Mouse (Mus musculus) lung, postnatal 10 days (tissue): ENCODE measurements at regions not wholly inside any gene's neighbourhood (a gene's known extent, or its start where the extent isn't known, plus 50 kb on each side); places are given as distances from the start of the nearest gene placed in this dataset.

Experiments used
- DNase-seq: peaks from one replicate; pipeline ENCODE4 v3.0.0; 2021

GRCm38 (mm10) chr5:75346836-75347773, 195.0 kb downstream of the Pdgfra start:
- no peak for DNase-seq

DNA sequence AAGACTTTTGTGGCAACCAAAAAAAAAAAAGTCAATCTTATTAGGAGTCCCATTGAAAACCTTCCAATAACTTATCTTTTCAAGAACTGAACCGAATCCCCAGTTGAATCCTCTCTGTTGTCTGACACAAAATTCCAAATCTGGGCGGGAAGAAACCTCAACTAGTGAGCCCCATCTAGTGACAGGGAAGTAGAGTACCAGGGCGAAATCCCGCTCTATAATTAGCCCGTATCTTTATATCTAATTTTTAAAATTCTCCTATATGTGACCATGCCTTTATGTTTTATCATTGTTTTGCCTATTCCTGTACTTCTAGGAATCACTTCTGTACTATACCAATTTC, 195.7 kb downstream of the Pdgfra start:
- DNase-seq: no peak

DNA sequence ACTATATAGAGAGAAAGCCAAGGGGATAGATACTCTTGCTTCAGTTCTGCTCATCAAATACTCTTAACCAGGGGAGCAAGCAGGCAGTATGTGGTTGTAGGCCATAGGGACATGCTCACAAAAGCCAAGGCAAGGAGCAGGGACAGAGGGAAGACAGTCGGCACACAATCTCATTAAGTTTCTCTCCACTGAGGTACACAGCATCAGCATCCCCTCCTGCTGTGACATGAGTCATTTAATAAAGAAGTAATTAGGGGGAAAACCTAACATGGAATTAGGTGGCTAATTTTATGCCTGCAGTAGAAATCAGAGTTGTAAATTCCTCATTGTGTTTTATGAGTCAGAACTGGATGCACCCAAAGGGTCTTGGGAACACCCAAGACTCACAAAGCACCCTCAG, 203.2 kb downstream of the Pdgfra start:
- DNase-seq: no peak

DNA sequence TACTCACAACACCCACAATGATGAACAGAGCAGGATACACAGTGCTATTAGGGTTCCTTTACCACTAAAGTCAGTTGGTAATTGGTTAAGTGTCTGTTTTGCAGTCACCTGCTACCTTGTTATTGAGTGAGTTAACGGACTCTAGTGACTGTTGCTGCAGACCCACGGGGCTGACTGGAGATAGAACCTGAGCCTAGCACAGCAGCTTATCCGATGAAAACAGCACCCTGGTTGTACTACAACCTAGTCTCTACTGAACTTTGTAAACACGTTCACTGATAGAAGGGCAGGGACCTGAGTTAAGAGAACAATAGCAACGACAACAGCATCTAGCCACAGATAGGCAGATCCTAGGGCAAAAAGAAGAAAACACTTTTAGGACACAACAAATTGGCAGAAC, 206.8 kb downstream of the Pdgfra start:
- no peak for DNase-seq

- DNase-seq: no peak
Observed at GRCm38 (mm10) chr5:75363832-75364231, 210.9 kb upstream of the Kit start.

- no peak for DNase-seq
Observed at GRCm38 (mm10) chr5:75367282-75367681, 207.4 kb upstream of the Kit start.

DNA sequence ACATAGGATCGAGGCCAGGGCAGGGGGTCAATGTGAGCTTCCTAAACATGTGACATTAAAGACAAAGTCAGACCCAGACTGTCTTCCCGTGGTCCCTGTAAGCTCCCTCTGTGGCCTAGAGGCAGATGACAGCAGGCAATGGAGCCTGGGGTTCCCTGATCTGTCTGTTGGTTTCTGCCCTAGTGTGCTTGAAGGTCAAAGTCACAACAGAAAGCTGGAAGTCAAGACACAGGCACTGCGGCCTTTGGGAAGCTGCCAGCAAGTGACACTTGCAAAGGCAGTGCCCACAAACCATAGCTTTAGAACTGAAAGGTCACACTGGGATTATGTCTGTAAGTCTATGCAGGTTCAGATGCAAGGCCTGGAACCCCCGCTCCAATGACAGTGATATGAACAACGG, 206.0 kb upstream of the Kit start:
- no peak for DNase-seq

DNA sequence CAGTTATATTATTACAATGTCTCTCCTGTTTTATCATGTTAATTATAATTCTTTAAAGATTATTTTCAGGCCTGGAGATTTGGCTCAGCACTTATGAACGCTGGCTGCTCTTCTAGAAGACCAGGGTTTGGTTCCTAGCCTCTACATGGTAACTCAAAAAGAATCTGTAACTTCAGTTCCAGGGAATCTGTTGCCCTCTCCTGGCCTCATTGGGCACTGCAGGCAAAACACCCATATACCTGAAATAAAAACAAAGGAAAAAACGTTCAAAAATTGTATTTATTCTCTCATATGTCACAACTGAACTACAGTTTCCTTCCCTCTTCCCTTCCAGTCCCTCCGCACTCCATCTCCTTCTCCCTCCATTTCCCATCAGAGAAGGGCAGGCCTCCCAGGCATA, 201.9 kb upstream of the Kit start:
- DNase-seq: no peak

GRCm38 (mm10) chr5:75377311-75378300, 197.1 kb upstream of the Kit start:
- DNase-seq: peak; percentile 68

DNA sequence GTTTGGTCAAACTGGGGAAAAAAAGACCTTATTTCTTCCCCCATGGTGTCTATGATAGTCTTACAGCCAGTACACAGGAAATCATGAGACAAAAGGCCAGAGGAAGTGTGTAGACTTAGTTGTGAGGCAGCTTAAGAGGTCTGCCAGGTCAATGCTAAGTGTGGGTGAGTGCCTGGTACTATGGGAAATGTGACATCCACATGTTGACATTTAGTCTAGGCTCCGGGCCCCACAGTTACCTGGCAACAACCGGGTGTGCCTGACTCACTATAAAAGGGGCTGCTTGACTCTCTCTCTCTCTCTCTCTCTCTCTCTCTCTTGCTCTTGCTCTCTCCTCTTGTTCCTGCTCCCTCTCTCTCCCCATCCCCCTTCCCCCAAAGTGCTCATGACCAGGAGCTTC, 196.1 kb upstream of the Kit start:
- DNase-seq: peak; percentile 28

GRCm38 (mm10) chr5:75380340-75380739, 194.4 kb upstream of the Kit start:
- no peak for DNase-seq

DNA sequence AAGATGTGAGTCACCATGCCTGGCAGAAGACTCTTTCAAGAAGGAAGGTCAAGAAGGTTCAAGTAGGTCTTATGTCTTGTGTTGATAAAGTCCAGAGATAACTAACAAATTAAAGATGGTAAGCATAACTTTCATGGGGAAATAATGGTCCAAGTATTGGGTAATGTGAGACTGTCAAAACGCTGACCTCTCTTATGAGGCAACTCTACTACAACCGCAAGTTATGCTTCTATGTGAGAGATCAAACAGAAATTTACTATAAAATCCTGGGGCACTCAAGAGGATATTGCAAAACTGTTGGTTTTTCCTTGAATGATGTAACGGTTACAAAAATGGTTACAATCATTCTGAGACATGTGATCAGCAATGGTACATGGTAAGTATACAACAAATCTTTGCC, 192.6 kb upstream of the Kit start:
- DNase-seq: no peak

DNA sequence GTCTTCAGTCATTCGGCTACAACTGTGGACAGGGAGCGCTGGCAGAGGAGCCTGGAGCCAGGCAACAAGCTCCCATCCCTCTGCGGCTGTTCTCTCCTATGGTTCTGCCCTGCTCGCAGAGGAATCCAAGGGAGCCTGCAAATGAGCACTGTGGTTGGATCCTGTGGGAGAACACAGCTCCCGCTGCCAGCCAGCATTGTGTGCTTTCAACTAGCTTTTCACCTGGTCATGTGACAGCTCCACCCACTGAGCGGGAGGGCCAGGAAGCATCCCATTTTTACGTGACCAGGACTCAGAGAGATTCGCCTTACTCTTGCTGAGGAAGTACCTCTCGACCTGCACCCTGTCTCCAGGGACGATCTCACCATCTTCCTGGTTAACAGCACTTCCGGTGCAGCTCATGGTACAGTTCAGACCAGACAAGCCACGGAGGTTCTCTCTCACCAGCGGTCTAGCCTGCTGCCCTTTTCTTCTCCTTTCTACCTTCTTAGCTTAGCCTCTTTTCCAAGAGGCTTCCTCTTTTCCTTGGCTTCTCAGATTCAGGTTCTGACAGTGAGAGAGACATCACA, 186.7 kb upstream of the Kit start:
- DNase-seq: no peak

DNA sequence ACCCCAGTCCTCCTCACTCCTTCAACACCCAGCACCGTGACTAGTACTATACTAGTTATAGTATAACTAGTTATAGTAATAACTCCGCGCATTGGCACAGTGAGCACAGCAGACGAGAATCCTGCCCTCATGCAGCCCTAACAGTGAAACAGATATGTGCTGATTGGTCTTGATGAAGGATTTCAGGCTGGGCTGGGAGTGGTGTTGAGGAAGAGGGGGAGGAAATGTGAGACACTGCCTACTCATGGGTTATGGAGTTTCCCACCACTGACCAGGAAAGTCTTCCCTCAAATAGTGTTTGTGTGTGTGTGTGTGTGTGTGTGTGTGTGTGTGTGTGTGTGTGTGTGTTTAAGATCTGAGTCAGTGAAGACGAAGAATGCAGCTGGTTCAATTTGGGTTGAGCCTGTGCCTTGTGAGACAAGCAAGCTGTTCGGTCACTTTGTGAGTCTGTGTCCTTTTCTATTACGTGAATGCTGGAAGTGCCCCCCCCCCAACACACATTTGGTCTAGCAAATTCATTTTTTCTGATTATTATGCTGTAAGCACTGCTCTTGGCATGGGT, 185.9 kb upstream of the Kit start:
- peak; percentile 60 for DNase-seq

GRCm38 (mm10) chr5:75389433-75389971, 185.2 kb upstream of the Kit start:
- DNase-seq: no peak

GRCm38 (mm10) chr5:75398820-75399219, 175.9 kb upstream of the Kit start:
- no peak for DNase-seq

- DNase-seq: no peak
Observed at GRCm38 (mm10) chr5:75401734-75402133, 173.0 kb upstream of the Kit start.

GRCm38 (mm10) chr5:75402631-75403030, 172.1 kb upstream of the Kit start:
- DNase-seq: peak; percentile 36

- no peak for DNase-seq
Observed at GRCm38 (mm10) chr5:75403531-75403930, 171.2 kb upstream of the Kit start.

DNA sequence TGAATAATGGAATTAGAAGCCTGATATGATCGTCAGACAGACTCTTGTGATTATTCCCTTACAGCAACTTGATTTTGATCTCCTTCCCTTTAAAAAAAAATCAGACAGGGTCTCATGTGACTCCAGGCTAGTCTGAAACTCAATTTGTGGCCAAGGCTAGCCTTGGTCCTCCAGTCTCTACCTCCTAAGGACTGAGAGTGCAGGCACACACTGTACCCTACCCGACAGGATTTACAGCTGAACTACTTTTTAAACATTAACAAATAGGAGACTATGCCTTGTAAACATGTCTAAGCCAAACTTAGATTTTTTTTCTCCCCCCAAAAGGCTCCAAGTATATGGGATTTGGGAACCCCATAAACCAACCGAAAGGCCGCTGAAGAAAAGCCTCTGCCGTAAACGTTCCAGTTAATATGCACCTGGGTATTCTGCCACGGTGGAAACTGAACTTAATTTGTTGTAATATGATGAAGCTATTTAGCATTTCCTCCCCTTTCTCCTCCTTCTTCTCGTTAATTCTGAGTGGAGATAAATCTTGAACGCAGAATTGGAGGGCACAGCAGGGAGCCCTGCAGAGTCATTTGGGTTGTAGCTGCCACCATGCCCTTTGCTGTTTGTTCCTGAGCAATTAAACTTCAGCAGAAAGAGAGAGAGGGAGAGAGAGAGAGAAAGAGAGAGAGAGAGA, 170.0 kb upstream of the Kit start:
- no peak for DNase-seq

GRCm38 (mm10) chr5:75405496-75405895, 169.2 kb upstream of the Kit start:
- DNase-seq: peak; percentile 39

DNA sequence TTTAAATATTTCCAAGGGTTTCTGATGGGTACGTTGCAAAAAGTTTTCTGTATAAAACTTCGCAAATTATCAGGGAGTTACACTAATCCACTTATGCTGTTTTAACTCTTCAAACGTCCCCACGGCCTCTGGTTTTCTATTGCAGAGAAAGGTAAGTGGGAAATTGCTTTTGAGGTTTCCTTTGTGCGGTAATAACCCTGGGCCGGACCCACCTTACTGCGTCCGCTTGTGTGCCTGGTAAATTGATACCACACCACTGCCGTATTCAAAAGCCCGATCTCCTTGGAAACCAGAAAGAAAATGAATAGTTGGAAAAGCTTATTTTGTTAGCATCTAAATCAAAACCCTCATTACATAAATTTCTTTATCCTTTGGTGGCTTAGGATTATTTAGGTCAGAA, 167.0 kb upstream of the Kit start:
- no peak for DNase-seq
